Mouse (Mus musculus) stomach, postnatal 0 days (tissue): ENCODE results near the gene Strc. TPM values are rescaled to one million over a fixed set of nuclear protein-coding genes. Genes with fewer than 3 reads are reported as not detected.
A peak's percentile ranks its signal among the peaks of the same experiment; 100 is the strongest.

Experiments used
- ATAC-seq: fragments of 200-750 bp; cut with Nextera tagmentation; 2 replicates; pipeline ENCODE4 v1.8.0; 2017; ENCODE audit not compliant: low FRiP score, low TSS enrichment
- DNase-seq: peaks from one replicate; pipeline ENCODE4 v3.0.0-alpha.2; 2016; ENCODE audit warnings: low spot score
- H3K27ac ChIP-seq: fragments of 300-500 bp; sonication (generic); replicated peaks from 2 replicates; pipeline ENCODE4 v1.5.1; 2014; ENCODE audit warnings: mild to moderate bottlenecking, control low read depth
- H3K27me3 ChIP-seq: fragments of 300-500 bp; sonication (generic); 2 replicates; pipeline ENCODE4 v1.6.1; 2014; ENCODE audit warnings: low read length; ENCODE audit not compliant: control insufficient read depth, insufficient read depth
- H3K36me3 ChIP-seq: fragments of 300-500 bp; sonication (generic); 2 replicates; pipeline ENCODE4 v1.6.1; 2014; ENCODE audit warnings: low read length, mixed read lengths; ENCODE audit not compliant: control insufficient read depth, insufficient read depth
- H3K4me1 ChIP-seq: fragments of 300-500 bp; sonication (generic); replicated peaks from 2 replicates; pipeline ENCODE4 v1.6.1; 2014; ENCODE audit warnings: antibody characterized with exemption; ENCODE audit not compliant: control insufficient read depth, insufficient read depth
- H3K4me2 ChIP-seq: fragments of 300-500 bp; sonication (generic); replicated peaks from 2 replicates; pipeline ENCODE4 v1.6.1; 2014; ENCODE audit warnings: low read depth, mild to moderate bottlenecking, control low read depth, moderate library complexity
- H3K4me3 ChIP-seq: fragments of 300-500 bp; sonication (generic); 2 replicates; pipeline ENCODE4 v1.5.1; 2014; ENCODE audit warnings: low read depth, low read length, control low read depth
- H3K9ac ChIP-seq: fragments of 300-500 bp; sonication (generic); 2 replicates; pipeline ENCODE4 v1.6.1; 2014; ENCODE audit warnings: mild to moderate bottlenecking, low read length, control low read depth, mixed read lengths
- H3K9me3 ChIP-seq: fragments of 300-500 bp; sonication (generic); 2 replicates; pipeline ENCODE4 v1.6.1; 2016; ENCODE audit warnings: low read length; ENCODE audit not compliant: control insufficient read depth
- CTCF ChIP-seq: IDR thresholded peaks from 2 replicates; pipeline ENCODE4 v1.5.1; 2016; ENCODE audit warnings: antibody characterized with exemption, low read depth, mild to moderate bottlenecking, moderate library complexity
- EP300 ChIP-seq: optimal IDR thresholded peaks from 2 replicates; pipeline ENCODE3; 2016; ENCODE audit warnings: antibody characterized with exemption
- WGBS: fragments of 180-500 bp; shearing (Covaris S2); extraction: QIAGEN DNeasy Blood & Tissue Kit; methylation state at CpG from one replicate; pipeline ENCODE4 v1.1.7; 2014; 5-methylcytosine and 5-hydroxymethylcytosine counted together
- polyA plus RNA-seq: library from polyadenylated mRNA; unstranded; fragments of >200 nt; fragmentation: Nextera tagmentation; extraction: Ambion mirVana; gene quantifications from 2 replicates; pipeline ENCODE4 v1.2.1, GENCODE M21; 2015

Gene Strc
- polyA plus RNA-seq, 1 experiment from 2014 or later = 0.01 TPM

GRCm38 (mm10) chr2:121415591-121415990 lies 28.6 kb upstream of the Strc start:
- Histone ChIP-seq H3K4me2 (peak overlapping the region; percentile 60), H3K4me1 (no peaks in the 10 kb centered on the region), H3K27me3 (no peaks in the 10 kb centered on the region), H3K27ac (no peak overlapping the region), H3K9ac (no peak overlapping the region), H3K36me3 (0 out of 2 replicates have a peak, but pooled peaks cover 2% of the 10 kb centered on the region), H3K9me3 (no peaks in the 10 kb centered on the region), H3K4me3 (peak overlapping the region; percentile 97; the same call in 1 of the 2 replicates)
- ATAC-seq (no peak), DNase-seq (no peak)
- WGBS = 61% methylated on average over 3 of the region's 3 CpGs
- TF ChIP-seq CTCF (no peak), EP300 (no peak)

GRCm38 (mm10) chr2:121415103-121415502 lies 28.1 kb upstream of the Strc start:
- TF ChIP-seq CTCF = no peak
- TF ChIP-seq EP300 = no peak
- no peaks in the 10 kb centered on the region for H3K4me1 ChIP-seq
- WGBS = 34% methylated on average over 3 of the region's 3 CpGs
- H3K4me2 ChIP-seq = peak overlapping the region; percentile 60
- DNase-seq = no peak
- no peaks in the 10 kb centered on the region for H3K9me3 ChIP-seq
- 0 out of 2 replicates have a peak, but pooled peaks cover 2% of the 10 kb centered on the region for H3K36me3 ChIP-seq
- no peak overlapping the region for H3K27ac ChIP-seq
- no peak for ATAC-seq
- no peak overlapping the region for H3K9ac ChIP-seq
- no peaks in the 10 kb centered on the region for H3K27me3 ChIP-seq
- peak overlapping the region; percentile 97 for H3K4me3 ChIP-seq

- under 1% methylated on average over 27 of the region's 32 CpGs for WGBS
- H3K4me2 ChIP-seq = peak overlapping the region; percentile 60
- H3K9me3 ChIP-seq = no peaks in the 10 kb centered on the region
- peak; percentile 41 for ATAC-seq
- H3K9ac ChIP-seq = peak overlapping the region; percentile 99
- no peak for DNase-seq
- peak overlapping the region; percentile 99 for H3K27ac ChIP-seq
- H3K4me3 ChIP-seq = peak overlapping the region; percentile 97
- H3K27me3 ChIP-seq = no peaks in the 10 kb centered on the region
- H3K36me3 ChIP-seq = 0 out of 2 replicates have a peak, but pooled peaks cover 2% of the 10 kb centered on the region
- no peak for TF ChIP-seq CTCF
- no peak for TF ChIP-seq EP300
- no peaks in the 10 kb centered on the region for H3K4me1 ChIP-seq
These were observed 27.2 kb upstream of the Strc start for GRCm38 (mm10) chr2:121414139-121414685.

GRCm38 (mm10) chr2:121413387-121414042 lies 26.5 kb upstream of the Strc start, which contains the start of the genes Pdia3 and Catsper2:
Pdia3 (plus strand) TSS chr2:121413775.
Catsper2 (minus strand) TSS chr2:121413792.
- Histone ChIP-seq H3K36me3 (0 out of 2 replicates have a peak, but pooled peaks cover 1% of the 10 kb centered on the region), H3K4me2 (peak within 1 kb of the TSS; percentile 60), H3K9me3 (no peaks in the 10 kb centered on the region), H3K27me3 (no peaks in the 10 kb centered on the region), H3K4me3 (peak within 1 kb of the TSS; percentile 97), H3K4me1 (no peaks in the 10 kb centered on the region), H3K27ac (peak within 1 kb of the TSS; percentile 99), H3K9ac (peak within 1 kb of the TSS; percentile 99)
- peak; percentile 99 for ATAC-seq
- under 1% methylated on average over 63 of the region's 68 CpGs for WGBS
- TF ChIP-seq EP300 (no peak), CTCF (peak; percentile 69)
- DNase-seq = peak; percentile 98

GRCm38 (mm10) chr2:121412843-121413386 lies 25.9 kb upstream of the Strc start:
- peak overlapping the region; percentile 97 for H3K4me3 ChIP-seq
- peak overlapping the region; percentile 99 for H3K9ac ChIP-seq
- TF ChIP-seq EP300 = no peak
- TF ChIP-seq CTCF = no peak
- H3K9me3 ChIP-seq = no peaks in the 10 kb centered on the region
- WGBS = 5% methylated on average over 4 of the region's 4 CpGs
- H3K27ac ChIP-seq = peak overlapping the region; percentile 99
- no peaks in the 10 kb centered on the region for H3K36me3 ChIP-seq
- no peaks in the 10 kb centered on the region for H3K27me3 ChIP-seq
- ATAC-seq = peak; percentile 1
- peak overlapping the region; percentile 60 for H3K4me2 ChIP-seq
- no peak for DNase-seq
- no peaks in the 10 kb centered on the region for H3K4me1 ChIP-seq
